Mouse (Mus musculus): ENCODE data around the gene Epb41l4b.

GRCm38 (mm10) chr4:56951701-56952100 is 191.5 kb downstream of the Epb41l4b start:
- TF ChIP-seq CTCF (IDR thresholded peaks at IDR 0.05; ENCODE audit: low read depth, low read length): no peak
- TF ChIP-seq TAL1 (conservative IDR thresholded peaks at IDR 0.05; ENCODE audit: low read depth, low read length): no peak
- TF ChIP-seq GATA1 (IDR thresholded peaks at IDR 0.05; ENCODE audit: borderline replicate concordance, low read length): no peak
- no peak for TF ChIP-seq GATA2 (IDR thresholded peaks at IDR 0.05; ENCODE audit: borderline replicate concordance, low read depth, low read length)

All from G1E (cell line).